Mouse (Mus musculus): ENCODE data around the gene Rbfox3.

The Rbfox3 gene

DNA sequence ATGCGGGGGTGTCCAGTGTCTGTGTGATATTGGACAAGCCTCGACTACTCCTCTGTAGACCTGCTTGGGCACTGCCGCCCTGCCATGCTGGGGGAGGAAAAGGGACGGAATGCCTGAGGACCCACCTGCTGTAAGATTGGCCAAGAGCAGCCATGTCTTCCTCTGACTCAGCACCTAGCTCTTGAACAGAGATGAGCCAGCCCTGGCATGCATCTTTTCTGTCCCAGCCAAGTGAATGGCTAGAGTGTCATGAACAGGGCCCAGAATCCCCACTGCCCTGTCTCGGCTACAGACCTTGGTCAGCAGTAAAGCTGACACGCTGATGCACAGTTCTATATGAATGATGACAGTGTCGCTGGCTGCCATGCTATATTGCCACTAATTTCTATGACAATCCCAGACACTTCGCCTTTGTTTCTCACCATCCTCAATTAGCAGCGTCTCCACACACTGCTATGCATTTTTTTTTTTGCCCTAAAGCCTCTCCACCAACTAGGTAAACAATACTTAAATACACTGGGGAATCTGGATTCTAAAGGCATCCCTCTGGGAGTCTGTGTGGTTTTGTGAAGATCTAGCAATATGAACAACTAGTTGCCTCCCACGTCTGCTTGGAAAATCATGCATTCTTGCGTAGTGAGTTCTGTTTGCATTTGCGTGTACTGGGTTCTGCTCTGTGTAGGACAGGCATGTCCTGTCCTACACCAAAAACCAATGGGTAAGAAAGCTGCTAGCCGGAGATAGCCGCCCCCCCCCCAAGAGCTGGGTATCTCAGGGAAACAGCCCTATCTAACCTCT lies 257.7 kb downstream of the Rbfox3 start:
- no peak for DNase-seq

- no peak for DNase-seq
Observed at GRCm38 (mm10) chr11:118652401-118653240, 258.8 kb downstream of the Rbfox3 start.

- no peak for DNase-seq
Observed at GRCm38 (mm10) chr11:118648369-118648768, 263.0 kb downstream of the Rbfox3 start.

DNA sequence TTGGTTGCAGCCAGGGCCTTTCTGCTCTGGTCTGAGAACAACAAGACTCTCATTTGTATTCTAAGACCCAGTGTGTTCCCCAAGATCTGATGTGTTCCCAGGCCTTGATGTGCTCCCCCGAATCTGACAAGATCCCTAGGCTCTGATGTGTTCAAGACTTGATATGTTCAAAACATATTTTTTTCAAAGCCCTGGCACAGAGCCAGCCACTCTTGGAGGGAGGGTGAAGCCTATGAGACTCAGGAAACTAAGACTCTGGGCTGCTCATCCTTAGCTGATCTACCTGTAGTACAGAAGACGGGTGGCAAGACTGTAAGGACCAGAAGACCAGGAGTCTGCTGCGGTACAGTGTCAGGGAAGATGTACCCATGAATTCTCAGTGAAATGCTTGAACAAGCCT lies 264.5 kb downstream of the Rbfox3 start:
- no peak for DNase-seq

DNA sequence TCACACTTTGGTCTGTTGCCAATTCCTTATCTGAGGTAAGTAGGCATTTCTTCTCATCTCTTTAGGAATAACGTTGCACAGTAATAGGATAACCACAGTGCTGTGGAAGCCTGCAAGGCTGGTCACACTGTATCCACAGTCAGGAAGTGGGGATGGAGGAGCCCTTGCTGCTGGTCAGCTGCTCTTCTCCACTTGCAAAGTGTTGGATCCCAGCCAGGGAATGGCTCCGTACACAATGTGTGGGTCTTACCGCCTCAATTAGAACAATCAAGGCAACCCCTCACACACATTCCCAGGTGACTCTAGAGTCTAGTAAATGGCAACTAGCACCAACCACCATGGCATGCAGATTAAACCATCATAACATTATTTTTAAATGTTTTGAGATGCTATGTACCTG lies 266.2 kb downstream of the Rbfox3 start:
- DNase-seq: no peak

DNA sequence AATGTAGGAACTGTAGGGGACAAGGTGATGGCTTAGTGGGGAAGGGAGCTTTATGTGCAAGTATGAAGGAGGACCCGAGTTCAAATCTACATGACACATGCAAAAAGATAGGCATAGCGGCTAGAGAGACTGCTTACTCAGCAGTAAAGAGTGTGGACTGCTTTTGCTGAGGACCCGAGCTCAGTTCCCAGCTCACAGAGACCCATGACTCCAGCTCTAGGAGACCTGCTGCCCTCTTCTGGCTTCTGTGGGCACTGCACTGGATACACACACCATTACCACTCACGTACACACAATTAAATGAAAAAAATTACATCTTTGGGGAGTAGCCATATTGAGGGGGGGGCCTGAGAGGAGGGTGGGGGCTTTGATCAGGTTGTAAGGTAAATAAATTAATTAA lies 270.7 kb downstream of the Rbfox3 start:
- no peak for DNase-seq

DNA sequence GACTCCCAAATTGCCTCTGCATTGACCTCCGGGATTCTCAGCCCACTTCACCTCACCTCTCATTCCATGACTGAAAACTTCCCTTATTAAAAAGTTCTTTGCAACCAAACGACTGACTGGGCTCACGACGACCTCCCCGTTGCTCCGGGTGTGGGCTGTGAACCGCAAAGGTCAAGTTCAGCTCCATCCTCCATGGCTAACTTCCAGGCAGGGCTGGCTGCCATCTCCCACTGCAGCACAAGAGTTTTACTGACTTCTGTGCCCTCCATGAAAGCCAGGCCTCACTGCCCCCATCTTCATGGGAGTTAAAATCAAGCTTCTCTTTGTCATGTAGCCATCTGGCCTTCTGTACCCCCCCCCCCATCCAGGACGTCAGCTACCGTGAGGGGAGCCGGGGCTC lies 273.7 kb downstream of the Rbfox3 start:
- no peak for DNase-seq

DNA sequence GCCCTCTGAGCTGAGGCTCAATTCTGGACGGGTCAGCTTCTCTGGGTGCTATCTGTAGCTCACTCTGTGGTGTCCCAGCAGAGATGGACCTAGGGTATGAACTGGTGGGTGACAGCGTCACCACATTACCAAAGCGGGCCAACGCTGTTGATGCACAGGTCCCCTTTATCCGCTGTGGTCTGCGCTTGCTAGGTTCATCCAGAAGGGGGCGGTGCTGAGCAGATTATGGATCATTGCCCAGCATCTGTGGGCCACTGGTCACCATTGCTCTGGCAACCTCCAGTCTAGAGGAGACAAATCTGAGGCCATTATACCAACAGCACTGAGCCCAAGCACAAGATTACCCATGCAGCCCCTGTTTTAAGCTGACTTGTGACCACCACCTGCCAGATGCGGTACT lies 276.8 kb downstream of the Rbfox3 start:
- no peak for DNase-seq

DNA sequence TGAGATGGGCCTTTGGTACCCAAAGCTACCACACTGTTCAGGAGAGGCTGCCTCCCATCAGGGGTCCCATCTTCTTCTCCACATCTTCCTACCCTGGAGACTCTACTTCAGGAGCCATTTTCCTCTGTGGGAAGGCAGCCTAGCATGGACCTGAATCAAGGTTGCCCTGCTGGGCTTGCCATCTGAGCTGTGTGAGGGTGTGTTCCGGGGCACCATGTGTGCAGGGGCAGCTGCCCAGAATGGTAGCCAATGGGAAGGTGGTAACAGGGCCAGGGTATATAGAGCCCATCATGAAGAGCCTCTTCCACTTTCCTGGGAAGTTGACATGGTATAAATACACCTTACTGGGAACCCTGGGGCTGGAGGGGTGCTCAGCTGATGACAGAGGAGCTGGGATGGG lies 281.7 kb downstream of the Rbfox3 start:
- DNase-seq: no peak

DNA sequence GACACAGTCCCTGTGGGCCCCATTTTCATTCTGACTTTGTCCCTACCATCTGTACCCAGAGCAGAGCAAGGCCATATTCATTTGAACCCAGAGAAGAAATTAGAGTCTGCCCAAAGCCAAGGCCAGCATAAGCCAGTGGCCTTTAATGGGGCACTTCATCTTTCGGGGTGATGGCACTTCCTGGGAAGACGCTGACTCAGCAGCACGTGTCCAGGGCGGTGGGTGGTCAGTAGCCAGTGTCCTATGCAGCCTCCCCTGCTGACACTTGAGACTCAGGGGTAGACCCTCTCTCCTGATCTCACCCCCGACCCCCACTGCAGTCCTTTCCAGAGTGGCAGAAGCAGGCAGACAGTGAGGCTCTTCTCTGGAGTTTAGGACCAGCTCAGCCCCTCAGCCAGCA lies 283.9 kb downstream of the Rbfox3 start:
- DNase-seq: no peak

DNA sequence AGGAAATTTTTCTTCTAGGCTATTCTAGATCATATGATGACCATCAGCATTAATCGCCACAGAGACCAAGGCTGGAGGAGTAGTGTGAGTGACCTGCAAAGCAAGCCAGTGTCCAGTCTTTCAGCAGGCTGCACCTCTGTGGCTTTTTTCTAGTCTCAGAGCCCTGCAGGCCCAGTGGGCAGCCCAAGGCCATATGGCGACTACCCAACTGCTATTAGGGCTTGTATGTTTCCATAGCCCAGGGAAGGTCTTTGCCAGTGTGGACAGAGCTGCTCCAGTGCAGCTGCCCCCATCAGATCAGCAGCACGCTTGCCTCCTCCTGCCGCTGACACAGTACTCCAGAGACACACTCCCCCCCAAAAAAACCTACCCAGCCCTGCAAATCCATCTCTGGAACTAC lies 290.5 kb downstream of the Rbfox3 start:
- no peak for DNase-seq

DNA sequence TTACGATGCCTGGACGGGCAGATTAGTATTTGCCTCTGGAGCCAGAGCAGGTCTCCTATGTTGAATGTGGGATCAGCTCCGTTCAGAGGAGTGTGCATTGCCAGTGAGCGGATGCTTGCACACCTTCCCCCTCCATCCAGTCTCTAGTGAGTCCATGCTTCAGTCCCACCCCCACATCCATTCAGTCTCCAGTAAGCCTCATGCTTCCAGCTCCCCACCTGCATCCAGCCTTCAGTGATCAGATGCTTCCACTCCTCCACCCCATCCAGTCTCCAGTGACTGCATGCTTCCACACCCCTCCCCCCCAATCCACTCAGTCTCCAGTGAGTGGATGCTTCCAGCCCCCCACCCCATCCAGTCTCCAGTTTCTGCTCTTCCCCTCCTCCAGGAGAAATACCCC lies 297.3 kb downstream of the Rbfox3 start:
- DNase-seq: no peak

DNA sequence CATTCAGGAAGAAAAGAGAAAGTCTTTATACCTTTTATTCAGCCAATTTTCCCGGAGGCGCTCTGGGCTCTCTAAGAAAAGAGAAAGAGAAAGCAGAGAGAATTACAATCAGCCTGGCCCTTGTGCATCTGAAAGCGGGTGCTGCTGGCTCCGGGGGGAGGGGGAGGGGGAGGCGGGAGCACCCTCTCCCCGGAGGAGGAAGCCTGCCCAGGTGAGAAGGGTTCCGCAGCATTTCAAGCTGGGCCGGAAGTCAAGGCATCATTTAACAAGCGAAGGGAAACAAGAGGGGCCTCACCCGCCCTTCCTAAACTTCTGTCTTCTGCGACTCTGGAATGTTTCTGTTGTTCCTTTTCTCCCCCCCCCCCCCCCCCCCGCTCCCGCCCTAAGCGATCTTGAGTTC lies 301.3 kb downstream of the Rbfox3 start:
- no peak for DNase-seq

DNA sequence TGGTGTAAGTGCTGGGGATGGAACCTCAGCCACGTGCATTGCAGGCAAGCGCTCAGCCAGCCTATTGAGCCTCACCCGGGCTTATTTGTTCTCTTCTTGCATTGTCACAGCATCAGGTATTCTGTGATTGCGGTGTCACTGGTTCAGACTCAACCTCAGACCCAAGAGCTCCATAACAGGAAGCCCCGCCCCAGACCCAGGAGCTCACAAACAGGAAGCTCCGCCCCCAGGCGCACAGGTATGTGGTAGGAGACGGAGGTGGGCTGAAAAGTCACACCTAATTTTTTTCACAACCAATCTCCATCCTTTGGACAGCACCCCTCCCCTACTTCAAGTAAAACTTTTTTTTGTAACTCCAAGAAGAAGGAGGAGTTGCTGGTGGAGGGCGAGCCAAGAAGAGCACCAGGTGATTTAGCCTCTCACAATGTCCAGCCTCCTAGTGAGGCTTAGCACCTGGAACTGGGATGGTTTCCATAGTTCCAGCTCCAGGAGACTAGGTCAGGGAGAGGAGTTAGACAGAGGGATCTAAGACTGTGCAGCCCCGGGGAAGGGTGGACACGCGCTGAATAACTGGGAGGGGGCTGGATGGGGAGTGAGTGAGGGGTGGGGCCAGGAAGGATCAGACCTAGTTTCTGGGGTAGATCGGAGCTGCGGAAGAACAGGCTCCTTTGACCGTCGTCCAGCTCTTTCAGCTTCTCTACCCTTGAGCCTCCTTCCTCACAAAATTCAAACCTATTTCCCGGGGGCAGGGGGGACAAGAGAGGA lies 302.0 kb downstream of the Rbfox3 start:
- DNase-seq: no peak

DNA sequence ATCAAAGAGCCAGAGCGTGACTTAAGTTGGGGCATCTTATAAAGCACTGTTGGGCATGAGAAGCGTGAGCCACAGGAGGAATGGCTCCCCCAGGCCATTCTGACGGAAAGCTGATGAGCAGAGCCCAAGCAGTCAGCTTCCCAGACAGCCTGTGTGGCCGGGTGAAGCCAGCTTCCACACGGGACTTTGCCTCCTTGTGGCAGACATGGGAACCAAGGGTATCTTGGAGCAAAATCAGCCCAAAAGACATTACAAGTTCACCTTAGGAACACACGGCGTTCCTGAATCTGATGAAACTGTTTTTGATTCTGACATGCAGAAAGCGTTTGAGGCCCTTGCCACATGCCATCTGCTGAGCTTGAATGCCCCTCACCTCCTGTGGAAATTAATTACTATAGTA lies 303.5 kb downstream of the Rbfox3 start:
- no peak for DNase-seq

- DNase-seq: no peak
Observed at GRCm38 (mm10) chr11:118605570-118605969, 305.8 kb downstream of the Rbfox3 start.

DNA sequence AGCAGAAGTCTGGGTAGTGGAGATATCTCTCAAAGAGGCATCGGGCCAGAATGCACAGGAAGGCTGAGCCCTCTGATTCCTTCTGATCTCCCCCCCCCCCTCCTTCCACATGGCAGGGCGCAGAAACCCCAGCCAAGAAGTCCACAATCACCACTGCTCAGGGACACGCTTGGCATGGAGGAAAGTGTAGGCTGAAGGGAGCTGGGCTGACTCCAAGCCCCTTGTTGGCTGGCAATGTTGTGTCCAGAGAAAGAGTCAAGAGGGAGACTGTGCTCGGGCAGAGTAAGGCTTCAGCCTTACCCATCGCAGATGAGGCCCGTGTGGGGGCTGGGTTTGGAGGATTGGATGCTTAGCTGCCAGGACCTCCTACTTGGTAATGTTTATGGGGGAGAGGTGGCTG lies 307.2 kb downstream of the Rbfox3 start:
- no peak for DNase-seq

- DNase-seq: no peak
Observed at GRCm38 (mm10) chr11:118603126-118603525, 308.3 kb downstream of the Rbfox3 start.

- DNase-seq: no peak
Observed at GRCm38 (mm10) chr11:118601484-118601883, 309.9 kb downstream of the Rbfox3 start.

DNA sequence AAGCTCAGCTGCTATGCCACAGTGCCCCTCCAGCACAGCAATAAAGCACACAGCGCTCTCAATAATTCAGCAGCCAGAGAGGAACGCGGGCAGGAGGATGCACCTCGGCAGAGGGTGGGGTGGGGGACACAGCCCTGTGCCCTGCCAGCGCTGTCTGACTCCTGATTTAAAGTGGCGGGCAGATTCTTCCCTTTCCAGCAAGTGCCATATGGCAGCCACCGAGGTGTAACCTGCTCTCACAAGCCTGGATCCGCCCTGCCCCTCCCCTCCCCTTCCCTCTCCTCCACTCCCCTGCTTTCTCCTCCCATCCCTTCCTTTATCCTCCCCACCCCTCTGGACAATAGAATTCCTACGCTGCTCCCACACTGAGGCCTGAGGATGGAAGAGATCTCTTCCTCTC lies 311.2 kb downstream of the Rbfox3 start:
- DNase-seq: no peak

- no peak for DNase-seq
Observed at GRCm38 (mm10) chr11:118598726-118599125, 312.7 kb downstream of the Rbfox3 start.

DNA sequence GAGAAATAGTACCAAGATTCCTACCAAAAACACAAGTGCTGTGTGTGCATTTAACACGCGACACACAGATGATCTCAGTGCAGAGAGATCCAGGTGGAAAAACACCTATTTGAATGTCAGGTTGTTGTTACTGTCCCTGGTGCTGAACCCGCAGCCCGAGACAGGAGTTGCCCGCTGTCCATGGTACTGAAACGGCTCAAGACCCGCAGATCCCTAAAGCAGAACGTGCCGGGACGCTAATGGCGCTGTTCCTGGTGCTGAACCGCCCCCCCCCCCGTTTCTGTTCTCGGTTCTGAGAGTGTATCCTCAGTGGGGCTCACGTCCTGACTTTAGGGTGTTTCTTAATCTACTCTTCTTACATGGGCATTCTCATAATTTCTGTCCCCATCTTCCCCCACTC lies 326.6 kb downstream of the Rbfox3 start:
- DNase-seq: no peak

GRCm38 (mm10) chr11:118583989-118584388 lies 327.4 kb downstream of the Rbfox3 start:
- DNase-seq: no peak

DNA sequence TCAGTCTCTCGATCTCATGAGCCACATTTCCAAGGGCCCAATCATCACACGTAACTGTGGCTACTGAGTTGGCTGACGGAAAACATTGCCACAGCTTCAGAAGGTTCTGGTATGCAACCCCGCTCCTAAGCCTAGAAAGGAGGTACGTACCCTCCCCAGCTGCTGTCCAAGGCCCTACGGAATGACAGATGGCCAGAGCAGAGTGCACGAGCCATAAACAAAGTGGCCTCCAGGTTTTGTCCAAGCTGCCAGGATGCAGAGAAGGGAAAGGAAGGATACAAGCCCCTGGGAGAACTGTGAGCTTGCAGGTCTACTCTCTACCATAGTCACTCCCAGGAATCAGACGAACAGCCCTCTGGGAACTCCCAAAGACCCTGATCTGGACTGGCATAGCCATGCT lies 327.8 kb downstream of the Rbfox3 start:
- DNase-seq: no peak
